Mouse (Mus musculus) MEL (cell line): ENCODE results near the gene Tenm3.

Experiments
- CTCF ChIP-seq, 3 experiments: IDR thresholded peaks in 2 of 3; conservative IDR thresholded peaks in 1 of 3; 2 replicates each; pipeline ENCODE4 v1.5.1; 2011 to 2012; ENCODE audit warnings: low read length in 3 of 3, low read depth in 2 of 3, mild to moderate bottlenecking in 2 of 3, improper control_type of control experiment in 1 of 3, inconsistent platforms in 1 of 3, mixed read lengths in 1 of 3, moderate library complexity in 1 of 3; ENCODE audit not compliant: control insufficient read depth in 1 of 3, insufficient read depth in 1 of 3, poor library complexity in 1 of 3, severe bottlenecking in 1 of 3
- EP300 ChIP-seq, 2 experiments: IDR thresholded peaks; 2 replicates each; pipeline ENCODE4 v1.6.1; 2011; ENCODE audit warnings: improper control_type of control experiment in 2 of 2, low read length in 2 of 2, low read depth in 1 of 2, mild to moderate bottlenecking in 1 of 2
- MEF2A ChIP-seq: IDR thresholded peaks from 2 replicates; pipeline ENCODE4 v1.6.1; 2014; ENCODE audit warnings: low read depth, mild to moderate bottlenecking, inconsistent platforms, low read length, improper control_type of control experiment; ENCODE audit not compliant: poor library complexity, insufficient replicate concordance, severe bottlenecking; ENCODE audit errors: extremely low read depth
- POLR2A ChIP-seq, 2 experiments: IDR thresholded peaks; 2 replicates each; pipeline ENCODE4 v1.6.1; 2011 to 2012; ENCODE audit warnings: low read length in 2 of 2, mild to moderate bottlenecking in 2 of 2, control low read depth in 1 of 2, improper control_type of control experiment in 1 of 2, low read depth in 1 of 2, moderate library complexity in 1 of 2; ENCODE audit not compliant: control insufficient read depth in 1 of 2, insufficient read depth in 1 of 2, poor library complexity in 1 of 2
- POLR2AphosphoS2 ChIP-seq: IDR thresholded peaks from 2 replicates; pipeline ENCODE4 v1.6.1; 2011; ENCODE audit warnings: low read length, improper control_type of control experiment
- SIN3A ChIP-seq: IDR thresholded peaks from 2 replicates; pipeline ENCODE4 v1.6.1; 2012; ENCODE audit warnings: low read length, improper control_type of control experiment, inconsistent platforms

DNA sequence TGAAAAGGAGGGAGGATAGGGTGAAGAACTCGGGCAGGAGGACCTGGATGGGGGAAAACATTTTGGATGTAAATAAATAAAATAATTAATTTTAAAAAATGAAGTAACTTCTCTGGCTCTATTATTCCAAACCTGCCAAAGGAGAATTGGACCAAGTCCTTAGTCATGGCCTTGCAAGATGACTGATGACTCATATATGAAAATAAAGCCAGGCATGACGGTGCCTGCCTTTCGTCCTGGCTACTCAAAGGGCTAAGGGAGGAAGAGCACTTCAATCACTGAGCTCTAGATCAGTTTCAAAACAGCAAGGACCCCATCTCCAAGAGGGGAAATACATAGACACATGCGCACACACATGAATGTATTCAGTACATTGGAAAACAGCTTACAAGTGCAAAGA lies 234.1 kb downstream of the Tenm3 start:
- no peak for TF ChIP-seq CTCF (IDR thresholded peaks at IDR 0.05 in 2 of 3, conservative IDR thresholded peaks at IDR 0.05 in 1 of 3; ENCODE audit: control insufficient read depth in 1 of 3, insufficient read depth in 1 of 3, low read depth in 2 of 3, low read length in 3 of 3, poor library complexity in 1 of 3, severe bottlenecking in 1 of 3)
- TF ChIP-seq POLR2A (IDR thresholded peaks at IDR 0.05; ENCODE audit: control insufficient read depth in 1 of 2, insufficient read depth in 1 of 2, low read depth in 1 of 2, low read length in 2 of 2, poor library complexity in 1 of 2) = no peak
- no peak for TF ChIP-seq POLR2AphosphoS2
- TF ChIP-seq SIN3A = no peak
- TF ChIP-seq EP300 (IDR thresholded peaks at IDR 0.05; ENCODE audit: low read depth in 1 of 2, low read length in 2 of 2) = no peak
- TF ChIP-seq MEF2A = no peak
